In the genomic region with DNA sequence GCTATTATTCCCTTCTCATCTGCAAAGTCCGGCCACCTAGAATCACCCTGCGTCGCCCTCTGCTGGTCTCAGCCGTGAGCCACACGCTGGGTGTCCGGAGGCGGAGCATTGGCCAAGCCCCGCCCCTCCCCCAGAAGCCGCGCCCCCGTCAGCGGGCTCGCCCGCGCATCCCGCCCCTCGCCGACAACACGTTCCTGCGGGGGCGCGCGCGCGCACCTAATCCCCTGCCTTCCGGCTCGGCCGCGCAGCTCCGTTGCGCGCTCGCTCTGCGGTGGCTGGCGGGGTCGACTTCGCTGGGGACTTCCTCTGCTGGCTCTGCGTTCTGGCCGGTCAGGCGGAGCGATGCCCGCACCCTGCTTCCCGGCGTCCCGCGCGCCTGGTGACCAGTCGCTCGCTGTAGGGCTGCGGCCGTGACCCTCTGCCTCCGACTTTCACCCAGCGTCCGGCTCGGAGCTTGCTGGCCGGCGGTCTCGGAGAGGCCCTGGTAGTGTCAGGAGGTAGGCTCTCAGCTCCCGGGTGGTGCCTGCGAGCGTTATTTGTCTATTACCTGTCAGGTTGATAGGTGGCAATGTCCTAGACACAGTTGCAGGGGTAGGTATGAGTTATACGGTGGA, we compare ENCODE assay signal across 8 mouse cellular contexts. TPM values are rescaled to one million over a fixed set of nuclear protein-coding genes. Genes with fewer than 3 reads are reported as not detected.
DNase-seq lines count a peak whose midpoint lies in the region; ATAC-seq lines count a peak whose summit lies in the region.

A gene (plus strand): TSS at position 186 of the 614 bp plus-strand sequence.

- peak within 1 kb of the TSS; percentile 85 for H3K9ac ChIP-seq in intestine, embryonic 14.5 days (ENCODE audit: low read length)

- WGBS in intestine, embryonic 14.5 days, result under 1% methylated on average over 59 of the region's 62 CpGs

- peak within 1 kb of the TSS; percentile 84 for H3K4me3 ChIP-seq in intestine, embryonic 14.5 days (ENCODE audit: low read depth, low read length)

- no peaks in the 10 kb centered on the region for H3K9me3 ChIP-seq in intestine, embryonic 14.5 days (ENCODE audit: control insufficient read depth, low read length)

- DNase-seq in adipocyte (ENCODE audit: low spot score), result peak; percentile 97
- DNase-seq in embryo, embryonic 10 days (ENCODE audit: low spot score), result peak; percentile 90
- peak; percentile 95 for DNase-seq in gastrocnemius, postnatal 14 days
- DNase-seq in intestine, embryonic 14.5 days (ENCODE audit: low spot score), result peak; percentile 98
- peak; percentile 93 for DNase-seq in left cerebral cortex, postnatal 14 days (ENCODE audit: low spot score in 2 of 2)
- DNase-seq in mesoderm, embryonic 11.5 days (ENCODE audit: low read depth, low spot score), result peak; percentile 93
- DNase-seq in right cerebral cortex, postnatal 36 days (ENCODE audit: low spot score in 2 of 2), result peak; percentile 87 to 88
- peak; percentile 91 for DNase-seq in yolk sac, embryonic 10.5 days (ENCODE audit: low spot score)

- H3K36me3 ChIP-seq in intestine, embryonic 14.5 days (ENCODE audit: control insufficient read depth, insufficient read depth, low read length), result no peaks in the 10 kb centered on the region

- intact Hi-C loops in gastrocnemius, postnatal 14 days (cut with DNase I; ENCODE audit: low total_unique reads), result no loop called here
- intact Hi-C loops in left cerebral cortex, postnatal 14 days (cut with DNase I), result no loop called here

- peak; percentile 96 for ATAC-seq in intestine, embryonic 14.5 days (replicated peaks; ENCODE audit: low FRiP score, low TSS enrichment, low read depth)

- peak within 1 kb of the TSS; percentile 46 for H3K4me2 ChIP-seq in intestine, embryonic 14.5 days (ENCODE audit: low read length)

- H3K27ac ChIP-seq in intestine, embryonic 14.5 days (ENCODE audit: low read depth), result peak within 1 kb of the TSS; percentile 78; the same call in 1 of the 2 replicates

- no peaks in the 10 kb centered on the region for H3K27me3 ChIP-seq in intestine, embryonic 14.5 days (replicated peaks; ENCODE audit: control insufficient read depth, insufficient read depth, low read length)

- no peaks in the 10 kb centered on the region for H3K4me1 ChIP-seq in intestine, embryonic 14.5 days (replicated peaks; ENCODE audit: control insufficient read depth, insufficient read depth, low read length)

RNA-seq across cellular contexts. Expression of the gene that starts here (rescaled TPM):
- 1 to 10 TPM; 8.2 to 8.6 TPM for total RNA-seq in gastrocnemius, postnatal 14 days (2021)
- 13.0 and 13.5 TPM in 2 replicates for polyA plus RNA-seq in intestine, embryonic 14.5 days (2014; fragmentation: Nextera tagmentation; extraction: Ambion mirVana)
- total RNA-seq in left cerebral cortex, postnatal 14 days (2021), result 10 to 100 TPM; 10.6 to 12.0 TPM

Comparison
In these comparisons a context has a peak if more than half of its experiments do, and no peak if none do; other contexts are left out.
1. Peak in every context shown above with its lines: DNase-seq, ATAC-seq, H3K4me3 ChIP-seq and H3K27ac ChIP-seq.